Mouse (Mus musculus) cerebellum, postnatal 36 days (tissue): ENCODE results near the gene Klhl9.
"Not testable (repeated sequence)": the region's sequence is repeated elsewhere in the genome, so short reads cannot be mapped to it uniquely, and the experiment has no call there.

Experiments
- DNase-seq, 2 experiments: peaks; one replicate each; pipeline ENCODE4 v3.0.0; 2021 to 2022; ENCODE audit warnings: mixed read lengths in 2 of 2

Klhl9 gene

DNA sequence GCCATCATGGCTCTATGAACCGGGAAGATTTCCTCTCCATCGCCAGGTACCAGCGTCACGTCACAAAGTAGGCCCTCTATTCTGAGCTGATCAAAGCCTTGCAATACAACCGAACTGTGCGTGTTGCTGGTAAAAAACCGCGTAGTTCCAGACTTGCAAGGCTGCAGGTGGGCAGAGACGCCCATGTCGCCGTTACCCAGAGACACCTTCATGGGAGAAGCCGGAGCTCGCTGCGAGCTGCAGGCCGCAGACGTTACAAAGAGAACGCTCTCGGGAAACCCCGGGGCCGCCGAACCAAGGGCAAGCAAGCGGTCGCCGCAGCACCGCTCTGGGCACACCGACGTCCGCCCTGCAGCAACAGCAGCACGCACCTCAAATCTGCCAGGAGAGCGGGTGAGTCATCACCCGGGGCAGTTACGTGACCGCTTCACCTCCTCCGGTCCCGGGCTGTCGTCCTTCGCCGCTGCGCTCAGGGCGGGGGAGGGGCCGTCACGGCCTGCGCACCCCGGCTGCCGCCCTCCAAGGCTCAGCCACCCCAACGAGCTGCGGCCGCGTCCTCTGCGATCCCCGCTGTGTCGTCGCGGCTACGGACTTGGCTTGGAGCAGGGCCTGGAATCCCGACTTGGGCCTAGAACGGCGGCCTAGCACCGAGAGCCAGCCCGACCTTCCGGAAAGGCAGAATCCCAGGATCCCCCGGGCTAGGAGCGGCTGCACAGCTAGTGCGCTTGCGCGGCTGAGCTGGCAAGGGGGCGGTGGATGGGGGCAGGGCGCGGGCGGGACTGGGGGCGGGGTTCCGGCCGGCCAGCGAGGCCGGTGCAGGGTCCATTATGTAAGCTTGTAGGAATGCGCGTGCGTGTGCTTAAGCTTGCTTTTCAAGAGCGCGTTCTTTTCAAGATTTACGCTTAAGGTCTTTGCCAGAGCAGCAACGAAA is at the start of gene Klhl9, which contains the start of gene Gm26566:
Klhl9 (minus strand) TSS at position 675 of the 931 bp plus-strand sequence.
Gm26566 (plus strand) TSS at position 15 of the 931 bp plus-strand sequence.
- DNase-seq, result peak; percentile 91 to 93

DNA sequence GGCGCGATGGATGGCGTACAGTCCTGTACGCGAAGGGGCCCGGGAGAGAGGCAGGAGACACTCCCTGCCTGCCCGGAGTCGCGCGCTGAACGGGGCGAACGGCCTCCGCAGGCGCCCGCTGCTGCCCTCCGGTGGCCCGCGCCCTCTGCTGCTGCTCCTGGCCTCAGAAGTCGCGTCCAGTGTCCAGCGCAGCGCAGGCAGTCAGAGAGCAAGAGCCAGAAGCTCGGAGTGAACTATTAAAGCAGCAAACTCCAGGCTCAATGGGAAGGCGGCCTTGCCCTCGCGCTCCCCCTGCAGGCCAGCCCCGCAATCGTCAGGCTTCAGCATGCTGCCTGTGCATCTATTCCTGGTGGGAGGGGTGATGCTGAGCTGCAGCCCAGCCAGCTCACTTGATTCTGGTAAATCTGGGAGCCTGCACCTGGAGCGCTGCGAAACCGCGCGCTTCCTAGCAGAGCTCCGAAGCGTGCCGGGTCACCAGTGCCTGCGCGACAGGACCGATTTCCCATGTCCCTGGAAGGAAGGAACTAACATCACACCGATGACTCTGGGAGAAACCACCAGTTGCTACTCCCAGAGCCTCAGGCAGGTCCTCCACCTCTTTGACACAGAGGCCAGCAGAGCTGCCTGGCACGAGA is 41.2 kb upstream of the Klhl9 start:
- peak; percentile 28 to 41 for DNase-seq

DNA sequence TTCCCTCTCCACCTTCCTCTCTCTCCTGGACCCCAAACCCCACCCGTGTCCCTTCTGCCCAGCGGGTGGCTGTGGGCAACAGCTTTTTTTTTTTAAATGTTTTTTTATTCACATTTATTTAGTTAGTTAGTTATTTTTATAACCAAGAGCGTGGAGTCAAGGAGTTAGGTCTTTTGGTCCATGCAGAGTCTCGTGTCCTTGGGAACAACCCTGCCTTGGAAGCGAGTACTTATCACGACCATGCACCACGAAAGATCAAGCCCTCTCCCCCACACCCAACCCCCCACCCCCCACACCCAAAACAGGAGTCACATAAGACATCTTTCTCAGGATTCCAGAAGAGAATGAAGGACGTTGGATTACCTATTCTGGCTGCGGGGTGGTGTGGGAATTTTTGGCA is 40.1 kb upstream of the Klhl9 start:
- peak in 1 of 2 experiments; percentile 36 for DNase-seq

DNA sequence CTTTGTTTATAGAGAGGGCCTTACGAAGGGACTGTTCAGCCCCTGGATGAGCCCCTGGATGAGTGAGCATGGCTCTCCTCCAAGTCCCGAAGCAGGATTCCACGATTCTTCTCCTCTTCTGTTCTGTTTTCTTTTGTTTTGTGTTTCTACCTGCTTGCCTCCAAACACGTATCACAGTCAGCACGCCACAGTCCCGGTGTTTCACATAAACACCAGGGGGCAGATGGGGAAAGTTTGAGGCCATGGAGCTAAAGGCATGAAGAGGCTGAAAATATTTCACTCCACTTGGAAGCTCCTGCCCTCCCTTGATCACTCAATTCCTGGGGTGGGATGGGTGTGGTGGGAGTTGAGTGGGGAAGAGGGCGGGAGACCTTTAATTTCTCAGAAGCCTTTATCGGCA is 39.5 kb upstream of the Klhl9 start:
- DNase-seq, result peak; percentile 59 to 67

DNA sequence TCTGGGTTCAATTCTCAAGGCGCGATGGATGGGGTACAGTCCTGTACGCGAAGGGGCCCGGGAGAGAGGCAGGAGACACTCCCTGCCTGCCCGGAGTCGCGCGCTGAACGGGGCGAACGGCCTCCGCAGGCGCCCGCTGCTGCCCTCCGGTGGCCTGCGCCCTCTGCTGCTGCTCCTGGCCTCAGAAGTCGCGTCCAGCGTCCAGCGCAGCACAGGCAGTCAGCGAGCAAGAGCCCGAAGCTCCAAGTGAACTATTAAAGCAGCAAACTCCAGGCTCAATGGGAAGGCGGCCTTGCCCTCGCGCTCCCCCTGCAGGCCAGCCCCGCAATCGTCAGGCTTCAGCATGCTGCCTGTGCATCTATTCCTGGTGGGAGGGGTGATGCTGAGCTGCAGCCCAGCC is 38.2 kb upstream of the Klhl9 start:
- DNase-seq, result peak; percentile 59 to 68

DNA sequence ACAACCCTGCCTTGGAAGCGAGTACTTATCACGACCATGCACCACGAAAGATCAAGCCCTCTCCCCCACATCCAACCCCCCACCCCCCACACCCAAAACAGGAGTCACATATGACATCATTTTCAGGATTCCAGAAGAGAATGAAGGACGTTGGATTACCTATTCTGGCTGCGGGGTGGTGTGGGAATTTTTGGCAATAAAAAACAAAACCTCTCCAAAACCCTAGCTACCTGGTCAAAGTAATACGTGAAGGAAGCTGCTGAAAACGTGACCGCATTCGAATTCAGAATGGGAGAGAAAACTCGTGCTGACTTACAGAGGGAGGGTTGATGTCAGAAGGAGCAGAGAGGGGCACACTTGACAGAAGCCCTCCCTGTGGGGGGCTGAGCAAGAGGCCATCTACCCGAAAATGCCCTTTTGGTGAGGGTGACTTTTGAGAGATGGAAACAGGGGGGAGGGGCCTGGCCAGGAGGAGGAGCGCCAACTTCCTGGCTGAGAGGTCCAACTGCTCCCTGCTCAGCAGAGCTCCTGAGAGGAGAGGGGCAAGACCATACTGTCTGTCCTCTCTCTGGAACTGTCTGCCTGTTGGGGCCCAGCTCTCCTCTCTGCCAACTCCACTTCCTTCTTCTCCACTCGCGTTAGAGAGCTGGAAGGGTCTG is 37.5 kb upstream of the Klhl9 start, which contains the start of gene Gm13283:
Gm13283 (plus strand) TSS at position 510 of the 659 bp plus-strand sequence.
- peak; percentile 33 to 41 for DNase-seq

DNA sequence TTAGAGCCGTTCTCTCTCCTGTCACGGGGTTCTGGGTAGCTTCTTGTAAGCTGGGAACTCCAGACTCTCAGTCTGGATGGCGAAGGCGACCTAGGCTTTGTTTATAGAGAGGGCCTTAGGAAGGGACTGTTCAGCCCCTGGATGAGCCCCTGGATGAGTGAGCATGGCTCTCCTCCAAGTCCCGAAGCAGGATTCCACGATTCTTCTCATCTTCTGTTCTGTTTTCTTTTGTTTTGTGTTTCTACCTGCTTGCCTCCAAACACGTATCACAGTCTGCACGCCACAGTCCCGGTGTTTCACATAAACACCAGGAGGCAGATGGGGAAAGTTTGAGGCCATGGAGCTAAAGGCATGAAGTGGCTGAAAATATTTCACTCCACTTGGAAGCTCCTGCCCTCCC is 36.5 kb upstream of the Klhl9 start:
- DNase-seq, result not testable (repeated sequence)

DNA sequence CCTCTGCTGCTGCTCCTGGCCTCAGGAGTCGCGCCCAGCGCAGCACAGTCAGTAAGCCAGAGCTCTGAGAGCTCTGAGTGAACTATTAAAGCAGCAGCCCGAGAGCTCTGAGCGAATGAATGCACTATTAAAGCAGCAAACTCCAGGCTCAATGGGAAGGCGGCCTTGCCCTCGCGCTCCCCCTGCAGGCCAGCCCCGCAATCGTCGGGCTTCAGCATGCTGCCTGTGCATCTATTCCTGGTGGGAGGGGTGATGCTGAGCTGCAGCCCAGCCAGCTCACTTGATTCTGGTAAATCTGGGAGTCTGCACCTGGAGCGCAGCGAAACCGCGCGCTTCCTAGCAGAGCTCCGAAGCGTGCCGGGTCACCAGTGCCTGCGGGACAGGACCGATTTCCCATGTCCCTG is 35.4 kb upstream of the Klhl9 start:
- peak; percentile 86 to 93 for DNase-seq

DNA sequence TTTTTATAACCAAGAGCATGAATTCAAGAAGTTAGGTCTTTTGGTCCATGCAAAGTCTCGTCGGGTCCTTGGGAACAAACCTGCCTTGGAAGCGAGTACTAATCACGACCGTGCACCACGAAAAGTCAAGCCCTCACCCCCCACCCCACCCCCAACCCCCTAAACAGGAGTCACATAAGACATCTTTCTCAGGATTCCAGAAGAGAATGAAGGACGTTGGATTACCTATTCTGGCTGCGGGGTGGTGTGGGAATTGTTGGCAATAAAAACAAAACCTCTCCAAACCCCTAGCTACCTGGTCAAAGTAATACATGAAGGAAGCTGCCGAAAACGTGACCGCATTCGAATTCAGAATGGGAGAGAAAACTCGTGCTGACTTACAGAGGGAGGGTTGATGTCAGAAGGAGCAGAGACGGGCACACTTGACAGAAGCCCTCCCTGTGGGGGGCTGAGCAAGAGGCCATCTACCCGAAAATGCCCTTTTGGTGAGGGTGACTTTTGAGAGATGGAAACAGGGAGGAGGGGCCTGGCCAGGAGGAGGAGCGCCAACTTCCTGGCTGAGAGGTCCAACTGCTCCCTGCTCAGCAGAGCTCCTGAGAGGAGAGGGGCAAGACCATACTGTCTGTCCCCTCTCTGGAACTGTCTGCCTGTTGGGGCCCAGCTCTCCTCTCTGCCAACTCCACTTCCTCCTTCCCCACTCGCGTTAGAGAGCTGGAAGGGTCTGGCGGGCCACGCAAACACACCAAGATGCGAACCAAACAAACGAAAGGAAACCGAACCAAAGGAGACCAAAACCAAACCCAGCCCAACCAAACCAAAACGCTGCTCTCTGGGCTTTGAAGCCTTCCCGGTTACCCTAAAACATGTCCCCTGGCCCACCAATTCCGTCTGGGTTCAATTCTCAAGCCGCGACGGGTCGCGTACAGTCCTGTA is 34.6 kb upstream of the Klhl9 start:
- DNase-seq, result not testable (repeated sequence)

DNA sequence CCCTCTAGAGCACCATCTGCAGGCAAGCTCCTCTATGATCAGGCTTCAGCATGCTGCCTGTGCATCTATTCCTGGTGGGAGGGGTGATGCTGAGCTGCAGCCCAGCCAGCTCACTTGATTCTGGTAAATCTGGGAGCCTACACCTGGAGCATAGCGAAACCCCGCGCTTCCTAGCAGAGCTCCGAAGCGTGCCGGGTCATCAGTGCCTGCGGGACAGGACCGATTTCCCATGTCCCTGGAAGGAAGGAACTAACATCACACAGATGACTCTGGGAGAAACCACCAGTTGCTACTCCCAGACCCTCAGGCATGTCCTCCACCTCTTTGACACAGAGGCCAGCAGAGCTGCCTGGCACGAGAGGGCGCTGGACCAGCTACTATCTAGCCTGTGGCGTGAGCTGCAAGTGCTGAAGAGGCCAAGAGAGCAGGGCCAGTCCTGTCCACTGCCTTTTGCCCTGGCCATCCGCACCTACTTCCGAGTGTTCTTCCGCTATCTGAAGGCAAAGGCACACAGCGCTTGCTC is 32.6 kb upstream of the Klhl9 start, which contains the start of gene Gm13271:
Gm13271 (plus strand) TSS at position 51 of the 523 bp plus-strand sequence.
- DNase-seq, result peak; percentile 66 to 73

DNA sequence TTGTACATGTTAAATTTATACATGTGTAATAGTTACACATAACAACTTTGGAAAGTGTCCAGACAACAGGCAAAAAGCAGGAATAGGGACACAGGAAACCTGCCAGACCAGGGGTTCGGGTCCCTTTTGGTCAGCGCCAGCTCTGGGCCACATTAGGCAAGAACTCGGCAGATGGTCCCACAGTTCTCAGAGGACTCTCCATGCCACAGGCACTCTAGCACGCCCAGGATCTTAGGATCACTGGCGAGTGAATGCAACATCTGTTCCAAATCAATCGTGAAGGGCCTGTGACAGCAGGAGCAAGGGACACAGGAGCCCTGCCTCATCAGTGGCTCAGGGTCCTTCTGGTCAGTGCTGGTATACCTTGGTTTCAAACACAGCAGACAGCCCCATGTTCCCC is 27.7 kb upstream of the Klhl9 start:
- DNase-seq, result no peak

DNA sequence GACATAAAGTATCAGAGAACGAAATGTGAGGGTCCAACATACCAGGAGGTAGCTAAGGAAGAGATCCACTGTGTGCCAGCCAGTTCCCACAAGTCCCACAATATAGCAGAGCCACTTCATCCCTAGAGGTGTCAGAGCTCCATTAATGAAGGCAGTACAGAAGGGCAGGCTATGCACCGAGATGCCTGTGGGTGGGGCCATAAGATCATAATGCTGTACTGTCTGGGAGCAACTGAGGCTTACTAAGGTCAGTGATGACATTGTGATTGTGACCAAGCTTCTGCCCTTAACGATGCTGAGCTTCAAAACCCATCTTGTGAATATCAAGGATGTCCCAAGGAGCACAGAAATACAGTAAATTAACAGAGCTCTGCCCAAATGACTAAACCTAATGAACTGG is 21.9 kb upstream of the Klhl9 start:
- no peak for DNase-seq

DNA sequence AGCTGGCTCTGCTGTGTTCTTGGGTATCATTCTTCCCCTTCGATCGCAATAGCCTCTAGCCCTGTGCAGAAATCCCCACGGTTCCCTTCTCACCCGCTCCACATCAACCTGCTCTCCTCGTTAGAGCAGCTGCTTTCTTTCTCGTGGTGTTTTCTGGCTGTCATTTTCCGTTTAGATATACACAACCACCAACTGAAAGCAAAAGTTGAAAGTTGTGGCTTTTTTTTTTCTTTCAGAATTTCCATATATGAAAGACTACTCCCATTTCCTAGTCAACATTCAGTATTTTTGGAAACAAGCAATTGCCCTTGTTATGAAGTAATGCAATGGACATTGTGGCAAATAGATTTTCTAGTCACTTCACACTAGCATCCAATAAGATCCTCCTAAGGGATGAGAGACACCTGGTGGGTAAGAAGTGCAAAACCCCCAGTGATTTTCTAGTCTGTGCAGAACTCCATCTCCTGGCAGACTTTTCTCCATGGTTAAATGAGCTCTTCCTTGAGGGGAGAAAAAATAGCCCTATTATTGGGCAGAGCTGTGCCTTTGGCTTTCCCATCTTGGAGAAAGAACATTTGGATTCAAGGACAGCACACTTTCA is 20.6 kb upstream of the Klhl9 start:
- DNase-seq, result no peak

DNA sequence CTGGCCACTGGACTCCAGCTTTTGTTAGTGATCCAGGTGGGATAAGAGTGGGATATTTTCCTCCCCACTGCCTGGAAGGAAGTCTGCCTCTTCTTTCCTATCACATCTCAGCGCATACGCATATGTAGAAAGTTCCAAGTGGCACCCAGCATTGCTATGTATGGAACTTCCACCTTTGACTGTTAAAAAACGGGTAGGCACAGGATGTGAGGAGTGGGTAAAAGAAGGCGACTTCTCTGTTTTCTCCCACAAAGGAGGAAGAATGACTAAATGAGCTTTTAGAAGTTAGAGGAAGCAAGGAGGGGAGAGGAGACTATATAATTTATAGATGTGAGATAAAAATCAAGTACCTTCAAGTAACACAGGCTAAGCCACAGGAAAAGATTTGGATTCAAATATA is 19.2 kb upstream of the Klhl9 start:
- no peak for DNase-seq

DNA sequence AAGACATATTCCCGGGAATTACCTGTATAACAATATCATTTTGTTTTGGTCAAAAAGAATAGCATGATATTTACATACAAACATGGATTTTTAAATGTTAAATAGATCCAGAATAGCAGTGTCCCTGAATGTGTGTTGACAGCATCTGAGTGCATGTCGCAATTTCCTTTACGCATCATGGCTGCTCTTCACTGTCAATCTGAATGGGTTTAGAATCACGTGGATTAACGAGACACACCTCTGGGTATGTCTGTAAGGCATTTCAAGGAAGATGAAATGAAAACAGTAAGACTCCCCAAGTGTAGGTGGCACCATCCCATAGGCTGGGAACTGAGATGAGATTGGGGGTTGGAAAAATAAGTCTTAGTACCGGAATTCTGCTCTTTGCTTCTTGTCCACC is 16.8 kb upstream of the Klhl9 start:
- DNase-seq, result no peak

DNA sequence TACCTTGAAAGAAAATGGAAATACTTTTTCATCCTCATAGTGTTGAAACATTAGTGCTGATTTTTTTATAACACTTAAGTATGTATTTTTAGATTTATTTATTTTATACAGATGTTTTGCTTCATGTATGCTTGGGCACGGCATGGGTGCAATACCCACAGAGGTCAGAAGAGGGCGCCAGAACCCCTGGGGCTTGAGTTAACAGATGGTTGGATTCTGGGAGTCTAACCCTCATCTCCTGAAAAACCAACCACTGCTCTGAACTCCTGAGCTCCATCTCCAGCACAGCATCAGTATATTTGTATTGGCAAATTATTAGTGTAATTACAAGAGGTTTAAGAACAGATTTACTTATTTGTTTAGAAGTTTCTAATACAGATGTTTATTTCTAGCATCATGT is 16.2 kb upstream of the Klhl9 start:
- peak; percentile 55 to 60 for DNase-seq

DNA sequence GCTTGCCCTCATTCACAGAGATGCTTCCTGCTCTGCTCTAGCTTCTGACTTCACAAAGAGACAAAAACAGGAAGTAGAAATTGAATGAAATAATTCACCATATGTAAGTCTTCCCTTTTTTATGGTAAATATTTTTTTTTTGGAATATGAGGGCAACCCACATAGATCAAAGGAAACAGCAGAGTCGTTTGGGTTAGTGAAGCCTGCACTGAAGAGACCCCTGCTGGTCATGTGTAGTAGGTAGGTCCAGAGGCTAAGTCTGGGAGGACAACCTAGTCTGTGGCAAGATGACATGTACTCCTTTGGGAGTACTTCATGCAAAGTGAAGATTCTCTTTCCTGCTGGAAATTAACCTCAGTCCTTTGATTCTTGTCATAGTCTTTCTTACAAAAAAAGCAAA is 5.1 kb upstream of the Klhl9 start:
- no peak for DNase-seq

DNA sequence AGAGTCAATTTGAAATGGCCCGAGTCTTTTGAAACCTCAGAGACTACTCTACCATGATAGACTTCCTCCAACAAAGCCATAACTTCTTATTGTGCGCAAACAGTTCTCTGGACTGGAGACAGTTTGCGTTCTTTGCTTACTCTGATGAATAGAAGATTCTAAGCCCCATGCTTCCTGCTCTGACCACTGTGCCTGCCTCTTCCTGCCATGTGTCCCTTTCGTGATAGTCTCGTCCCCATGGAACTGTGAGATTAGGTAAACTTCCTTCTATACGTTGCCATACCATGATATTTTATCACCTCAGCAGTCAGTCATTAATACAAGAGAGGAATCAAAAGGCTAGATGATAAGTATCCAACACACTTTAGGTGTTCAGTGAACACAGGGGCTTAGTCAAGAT is 4.5 kb upstream of the Klhl9 start:
- no peak for DNase-seq

DNA sequence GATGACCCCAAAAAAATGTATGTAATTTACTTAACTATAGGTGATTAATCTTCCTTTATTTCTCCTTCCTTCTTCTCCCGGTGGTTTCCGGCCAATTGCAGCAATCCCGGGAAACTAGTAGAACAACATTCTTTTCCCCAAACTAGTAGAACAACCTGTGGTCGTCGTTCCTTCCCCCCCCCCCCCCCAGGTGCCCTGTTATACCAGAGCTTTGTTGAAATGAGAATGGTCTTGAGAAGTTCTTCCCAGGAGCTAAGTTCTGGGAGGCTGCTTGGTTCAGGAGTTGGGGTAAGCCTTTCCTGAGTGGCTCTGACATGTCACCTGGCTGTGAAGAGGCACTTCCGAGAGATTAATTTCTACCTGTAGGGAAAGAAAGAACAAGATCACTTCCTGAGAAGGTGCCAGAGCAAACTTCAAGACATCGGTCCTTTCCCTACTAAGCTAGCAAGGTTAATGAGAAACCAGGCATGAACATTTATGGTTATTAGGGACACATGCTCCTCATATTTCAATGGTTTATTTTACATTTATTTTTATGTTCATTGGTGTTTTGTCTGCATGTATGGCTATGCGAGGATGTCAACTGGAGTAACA is 1.3 kb upstream of the Klhl9 start:
- no peak for DNase-seq

DNA sequence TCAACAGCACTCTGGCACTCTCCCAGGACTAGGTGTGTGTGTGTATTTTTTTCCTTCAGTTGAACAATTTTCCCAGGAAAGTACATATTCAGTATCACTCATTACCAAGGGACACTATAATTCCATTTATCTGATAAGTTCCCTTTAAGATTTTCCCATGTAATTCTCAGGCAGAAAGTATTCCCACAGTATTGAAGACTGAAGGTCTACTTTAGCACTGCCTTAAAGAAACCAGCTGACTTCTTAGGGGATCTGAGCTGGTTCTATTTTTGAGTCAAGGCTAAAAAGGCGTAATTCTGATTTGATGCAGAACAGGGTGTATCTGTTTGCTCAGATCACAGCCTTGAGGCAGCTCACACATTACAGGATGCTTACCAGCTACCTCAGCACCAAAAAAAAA is 3.5 kb downstream of the Klhl9 start:
- DNase-seq, result no peak

DNA sequence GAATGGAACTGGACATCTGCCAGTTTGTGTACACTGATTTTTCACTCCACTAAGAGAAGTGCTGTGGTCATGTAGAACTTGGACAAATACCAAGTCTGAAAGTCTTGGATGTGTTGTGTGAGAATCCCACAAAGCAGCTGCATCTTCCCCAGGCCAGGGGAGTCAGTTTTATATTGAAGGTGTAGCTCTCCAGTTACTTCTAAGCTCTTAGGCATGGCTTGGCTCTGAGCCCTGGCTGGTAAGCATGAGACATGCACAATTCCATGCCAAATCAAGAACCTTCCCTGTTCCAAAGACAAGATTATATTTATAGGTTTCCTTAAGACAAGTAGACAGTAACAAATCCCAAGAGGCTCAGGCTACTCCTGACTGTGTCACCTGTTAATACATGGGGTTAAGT is 7.2 kb downstream of the Klhl9 start:
- DNase-seq, result peak in 1 of 2 experiments; percentile 19
